Mouse (Mus musculus): ENCODE measurements at regions not wholly inside any gene's neighbourhood (a gene's known extent, or its start where the extent isn't known, plus 50 kb on each side); places are given as distances from the start of the nearest gene placed in this dataset.

GRCm38 (mm10) chr2:79090273-79090672 lies 165.0 kb upstream of the Itga4 start:
- H3K9me3 ChIP-seq (replicated peaks; ENCODE audit: low read length), result peaks cover 6% of the 10 kb centered on the region
- H3K27me3 ChIP-seq (replicated peaks), result no peaks in the 10 kb centered on the region
- peaks cover 0 to 4% of the 10 kb centered on the region in 2 experiments; a peak in 1 of 4 replicates for H3K4me1 ChIP-seq (ENCODE audit: control insufficient read depth in 1 of 2, insufficient read depth in 2 of 2)
- H3K79me2 ChIP-seq (replicated peaks; ENCODE audit: control insufficient read depth, extremely low read depth, insufficient read depth, poor library complexity, severe bottlenecking), result no peaks in the 10 kb centered on the region
- H3K27ac ChIP-seq (ENCODE audit: insufficient read depth, low read depth), result no peak overlapping the region
- H3K4me2 ChIP-seq (ENCODE audit: insufficient read depth, low read depth, poor library complexity, severe bottlenecking), result no peak overlapping the region
- no peak overlapping the region for H3K4me3 ChIP-seq (replicated peaks in 1 of 3; ENCODE audit: low read depth in 2 of 3, low read length in 2 of 3, poor library complexity in 1 of 3)
- in situ Hi-C loops (cut with MboI; ENCODE audit: low pct_ligation_motif_present, low pct_unique_long_range_greater_than_20kb, low sequenced_read_pairs) (no loop called here), dilution Hi-C loops (cut with MboI; ENCODE audit: extremely low pct_ligation_motif_present, extremely low pct_unique_long_range_greater_than_20kb, low sequenced_read_pairs) (no loop called here)
- DNase-seq (ENCODE audit: extremely low read depth), result no peak
- TF ChIP-seq POLR2AphosphoS2 (IDR thresholded peaks at IDR 0.05; ENCODE audit: low read depth, low read length) (no peak), USF2 (conservative IDR thresholded peaks at IDR 0.05; ENCODE audit: low read depth, low read length) (no peak), IRF4 (IDR thresholded peaks at IDR 0.05; ENCODE audit: low read depth, low read length) (no peak), CHD2 (IDR thresholded peaks at IDR 0.05; ENCODE audit: low read length) (no peak), MXI1 (IDR thresholded peaks at IDR 0.05; ENCODE audit: low read depth, low read length) (no peak), ETS1 (conservative IDR thresholded peaks at IDR 0.05; ENCODE audit: low read depth, low read length) (no peak), MAX (IDR thresholded peaks at IDR 0.05; ENCODE audit: low read length) (no peak), PAX5 (IDR thresholded peaks at IDR 0.05; ENCODE audit: low read length) (no peak)
- no peaks in the 10 kb centered on the region for H3K36me3 ChIP-seq (replicated peaks in 1 of 2; ENCODE audit: control insufficient read depth in 1 of 2, insufficient read depth in 1 of 2, low read length in 1 of 2)
- H3K9ac ChIP-seq (ENCODE audit: insufficient read depth, low read depth), result no peak overlapping the region

GRCm38 (mm10) chr2:79094298-79094697 lies 160.9 kb upstream of the Itga4 start:
- no peak overlapping the region for H3K27ac ChIP-seq (ENCODE audit: insufficient read depth, low read depth)
- in situ Hi-C loops (cut with MboI; ENCODE audit: low pct_ligation_motif_present, low pct_unique_long_range_greater_than_20kb, low sequenced_read_pairs), result no loop called here
- DNase-seq (ENCODE audit: extremely low read depth), result no peak
- H3K27me3 ChIP-seq (replicated peaks), result no peaks in the 10 kb centered on the region
- dilution Hi-C loops (cut with MboI; ENCODE audit: extremely low pct_ligation_motif_present, extremely low pct_unique_long_range_greater_than_20kb, low sequenced_read_pairs), result no loop called here
- no peak overlapping the region for H3K4me3 ChIP-seq (replicated peaks in 1 of 3; ENCODE audit: low read depth in 2 of 3, low read length in 2 of 3, poor library complexity in 1 of 3)
- H3K4me1 ChIP-seq (ENCODE audit: control insufficient read depth in 1 of 2, insufficient read depth in 2 of 2), result peaks cover 0 to 2% of the 10 kb centered on the region in 2 experiments; a peak in 1 of 4 replicates
- no peak overlapping the region for H3K4me2 ChIP-seq (ENCODE audit: insufficient read depth, low read depth, poor library complexity, severe bottlenecking)
- H3K9me3 ChIP-seq (replicated peaks; ENCODE audit: low read length), result no peaks in the 10 kb centered on the region
- H3K79me2 ChIP-seq (replicated peaks; ENCODE audit: control insufficient read depth, extremely low read depth, insufficient read depth, poor library complexity, severe bottlenecking), result no peaks in the 10 kb centered on the region
- TF ChIP-seq RAD21 (IDR thresholded peaks at IDR 0.05; ENCODE audit: low read depth, low read length) (no peak), MAFK (IDR thresholded peaks at IDR 0.05; ENCODE audit: insufficient replicate concordance, low read length) (no peak), MAX (IDR thresholded peaks at IDR 0.05; ENCODE audit: low read length) (no peak), ELF1 (IDR thresholded peaks at IDR 0.05; ENCODE audit: low read depth, low read length) (no peak), NELFE (IDR thresholded peaks at IDR 0.05; ENCODE audit: low read depth, low read length) (no peak), ZNF384 (IDR thresholded peaks at IDR 0.05; ENCODE audit: low read depth, low read length) (no peak)
- no peaks in the 10 kb centered on the region for H3K36me3 ChIP-seq (replicated peaks in 1 of 2; ENCODE audit: control insufficient read depth in 1 of 2, insufficient read depth in 1 of 2, low read length in 1 of 2)
- H3K9ac ChIP-seq (ENCODE audit: insufficient read depth, low read depth), result no peak overlapping the region

- dilution Hi-C loops (cut with MboI; ENCODE audit: extremely low pct_ligation_motif_present, extremely low pct_unique_long_range_greater_than_20kb, low sequenced_read_pairs), result no loop called here
These were observed 158.5 kb upstream of the Itga4 start for GRCm38 (mm10) chr2:79096532-79097251.

More at GRCm38 (mm10) chr2:79096532-79097251, 158.5 kb upstream of the Itga4 start:
- peaks cover 0 to 2% of the 10 kb centered on the region in 2 experiments; a peak in 1 of 4 replicates for H3K4me1 ChIP-seq (ENCODE audit: control insufficient read depth in 1 of 2, insufficient read depth in 2 of 2)
- no peak overlapping the region for H3K4me3 ChIP-seq (replicated peaks in 1 of 3; ENCODE audit: low read depth in 2 of 3, low read length in 2 of 3, poor library complexity in 1 of 3)
- no peaks in the 10 kb centered on the region for H3K27me3 ChIP-seq (replicated peaks)
- DNase-seq (ENCODE audit: extremely low read depth), result no peak
- H3K9ac ChIP-seq (ENCODE audit: insufficient read depth, low read depth), result no peak overlapping the region
- TF ChIP-seq PAX5 (IDR thresholded peaks at IDR 0.05; ENCODE audit: low read length), result no peak
- no peak for TF ChIP-seq CHD1 (IDR thresholded peaks at IDR 0.05; ENCODE audit: low read depth, low read length)
- no peak for TF ChIP-seq ZC3H11A (IDR thresholded peaks at IDR 0.05; ENCODE audit: low read depth, low read length)
- no peak for TF ChIP-seq MAFK (IDR thresholded peaks at IDR 0.05; ENCODE audit: insufficient replicate concordance, low read length)
- TF ChIP-seq MEF2A (IDR thresholded peaks at IDR 0.05; ENCODE audit: borderline replicate concordance, low read depth, low read length), result no peak
- TF ChIP-seq CHD2 (IDR thresholded peaks at IDR 0.05; ENCODE audit: low read length), result no peak
- TF ChIP-seq E2F4 (IDR thresholded peaks at IDR 0.05; ENCODE audit: insufficient replicate concordance, low read depth, low read length), result no peak
- TF ChIP-seq USF2 (conservative IDR thresholded peaks at IDR 0.05; ENCODE audit: low read depth, low read length), result no peak
- no peak for TF ChIP-seq MYC (IDR thresholded peaks at IDR 0.05; ENCODE audit: low read depth, low read length)
- TF ChIP-seq TCF12 (IDR thresholded peaks at IDR 0.05; ENCODE audit: low read depth, low read length), result no peak
- no peak for TF ChIP-seq JUND (conservative IDR thresholded peaks at IDR 0.05; ENCODE audit: low read depth, low read length)
- no peak for TF ChIP-seq NELFE (IDR thresholded peaks at IDR 0.05; ENCODE audit: low read depth, low read length)
- no peak for TF ChIP-seq MAX (IDR thresholded peaks at IDR 0.05; ENCODE audit: low read length)
- TF ChIP-seq ETS1 (conservative IDR thresholded peaks at IDR 0.05; ENCODE audit: low read depth, low read length), result no peak
- no peak for TF ChIP-seq POLR2AphosphoS2 (IDR thresholded peaks at IDR 0.05; ENCODE audit: low read depth, low read length)
- no peak for TF ChIP-seq KAT2A (IDR thresholded peaks at IDR 0.05; ENCODE audit: insufficient replicate concordance, low read length)
- TF ChIP-seq ZKSCAN1 (IDR thresholded peaks at IDR 0.05; ENCODE audit: borderline replicate concordance, low read depth, low read length), result no peak
- TF ChIP-seq POLR2A (IDR thresholded peaks at IDR 0.05; ENCODE audit: low read depth, low read length), result no peak
- TF ChIP-seq BHLHE40 (IDR thresholded peaks at IDR 0.05; ENCODE audit: low read depth, low read length), result no peak
- no peak for TF ChIP-seq MXI1 (IDR thresholded peaks at IDR 0.05; ENCODE audit: low read depth, low read length)
- no peaks in the 10 kb centered on the region for H3K36me3 ChIP-seq (replicated peaks in 1 of 2; ENCODE audit: control insufficient read depth in 1 of 2, insufficient read depth in 1 of 2, low read length in 1 of 2)
- no peaks in the 10 kb centered on the region for H3K9me3 ChIP-seq (replicated peaks; ENCODE audit: low read length)
- H3K4me2 ChIP-seq (ENCODE audit: insufficient read depth, low read depth, poor library complexity, severe bottlenecking), result no peak overlapping the region
- in situ Hi-C loops (cut with MboI; ENCODE audit: low pct_ligation_motif_present, low pct_unique_long_range_greater_than_20kb, low sequenced_read_pairs), result no loop called here
- no peaks in the 10 kb centered on the region for H3K79me2 ChIP-seq (replicated peaks; ENCODE audit: control insufficient read depth, extremely low read depth, insufficient read depth, poor library complexity, severe bottlenecking)
- no peak overlapping the region for H3K27ac ChIP-seq (ENCODE audit: insufficient read depth, low read depth)
